Mouse (Mus musculus): ENCODE data around the gene Mcrip2.
A peak's percentile ranks its signal among the peaks of the same experiment; 100 is the strongest.

Mcrip2 gene

DNA sequence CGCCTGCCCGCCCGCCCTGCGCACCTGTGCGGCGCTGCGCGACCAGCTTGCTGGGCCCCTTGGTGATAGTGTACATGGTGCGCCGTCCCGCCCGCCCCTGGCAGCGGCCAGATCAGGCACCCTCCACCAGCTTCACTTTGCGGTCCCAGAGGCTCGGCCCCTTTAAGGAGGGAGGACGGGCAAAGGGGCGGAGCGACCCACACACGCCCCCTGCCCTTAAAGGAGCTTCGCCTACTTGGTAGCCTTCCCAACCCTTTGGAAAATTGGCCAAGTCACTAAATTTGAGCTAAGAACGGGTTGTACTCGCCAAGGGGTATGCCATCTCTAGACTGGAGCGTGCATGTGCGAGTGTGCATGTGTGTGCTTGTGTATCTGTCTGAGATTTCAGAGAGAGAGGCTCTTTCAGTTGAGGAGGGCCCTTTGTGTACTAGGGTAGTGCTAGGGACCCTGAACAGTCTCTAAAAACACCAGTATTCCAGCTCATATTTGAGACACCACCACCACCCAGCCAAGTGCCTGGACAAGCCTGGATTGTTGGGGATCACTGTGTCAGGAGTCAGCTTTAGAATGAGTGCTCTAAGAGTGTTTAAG lies at the start of gene Mcrip2:
Gene Mcrip2, minus strand, starts transcription at position 164 of the 591 bp plus-strand sequence.
- peak; percentile 84 to 89 for DNase-seq (ENCODE audit: low spot score in 2 of 2)

DNA sequence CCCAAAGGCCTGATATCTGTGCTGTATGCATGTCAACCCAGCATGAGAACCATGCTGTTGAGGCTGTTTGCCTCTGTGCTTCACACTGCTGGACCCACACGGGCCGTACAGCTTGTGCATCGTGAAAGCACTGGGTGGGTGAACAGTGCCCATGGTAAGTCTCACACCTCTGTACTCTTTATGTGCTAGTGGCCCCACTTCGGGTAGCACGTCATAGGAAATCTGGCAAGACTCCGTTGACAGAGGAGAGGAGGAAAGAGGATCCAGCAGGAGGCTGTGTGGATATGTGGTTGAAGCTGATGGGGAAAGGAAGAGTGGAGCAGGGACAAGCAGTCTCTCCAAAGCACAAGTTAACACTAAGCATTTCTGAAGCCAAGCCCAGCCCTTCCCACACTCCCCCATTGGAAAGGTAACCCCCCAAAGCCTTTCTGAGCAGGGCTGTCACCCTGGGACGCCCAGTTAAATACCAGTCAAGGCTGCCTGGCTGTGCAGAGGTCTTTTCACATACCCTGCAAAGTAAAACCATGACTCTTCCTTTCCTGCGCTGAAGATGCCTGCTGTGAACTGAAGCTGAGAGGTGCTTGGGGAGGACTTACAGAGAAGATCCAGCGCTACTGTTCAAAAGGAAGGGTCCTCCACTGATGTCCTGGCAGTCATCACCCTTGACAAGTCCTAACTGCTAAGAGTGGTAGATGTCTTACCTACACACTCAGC lies 49.6 kb upstream of the Mcrip2 start:
- no peak for DNase-seq (ENCODE audit: low spot score in 2 of 2)

DNA sequence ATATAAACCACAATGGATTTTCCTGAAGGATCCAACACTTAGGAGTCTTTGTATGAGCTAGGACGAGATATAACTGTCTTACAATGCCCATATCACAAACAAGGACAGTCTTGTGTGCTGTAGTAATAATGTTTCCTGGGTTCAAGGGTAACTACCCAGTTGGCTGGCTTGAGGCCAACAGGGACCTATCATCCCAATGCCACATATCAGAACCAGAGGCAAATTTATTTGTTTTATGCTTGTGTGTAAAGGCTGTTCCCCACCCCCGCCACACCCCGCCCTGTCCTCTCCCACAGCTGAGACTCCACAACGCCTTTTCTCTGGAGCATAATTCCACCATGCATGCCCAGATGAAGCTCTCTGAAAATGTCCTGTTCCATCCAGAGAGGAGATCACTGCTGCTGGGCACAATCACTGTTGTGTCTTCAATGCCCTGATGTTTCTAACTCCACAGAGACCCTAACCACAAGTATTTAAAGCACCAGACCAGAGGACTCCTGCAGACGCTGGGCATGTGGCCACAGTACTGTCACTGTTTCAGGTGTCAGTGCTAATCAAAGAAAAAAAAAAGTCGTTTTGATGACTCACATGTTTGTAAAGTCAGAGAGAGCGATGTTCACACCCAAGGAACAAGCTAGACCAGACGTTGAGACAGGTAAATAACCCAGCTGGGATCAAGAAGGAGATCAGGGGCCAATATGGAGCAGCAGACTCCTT lies 48.5 kb upstream of the Mcrip2 start:
- DNase-seq (ENCODE audit: low spot score in 2 of 2) = no peak

DNA sequence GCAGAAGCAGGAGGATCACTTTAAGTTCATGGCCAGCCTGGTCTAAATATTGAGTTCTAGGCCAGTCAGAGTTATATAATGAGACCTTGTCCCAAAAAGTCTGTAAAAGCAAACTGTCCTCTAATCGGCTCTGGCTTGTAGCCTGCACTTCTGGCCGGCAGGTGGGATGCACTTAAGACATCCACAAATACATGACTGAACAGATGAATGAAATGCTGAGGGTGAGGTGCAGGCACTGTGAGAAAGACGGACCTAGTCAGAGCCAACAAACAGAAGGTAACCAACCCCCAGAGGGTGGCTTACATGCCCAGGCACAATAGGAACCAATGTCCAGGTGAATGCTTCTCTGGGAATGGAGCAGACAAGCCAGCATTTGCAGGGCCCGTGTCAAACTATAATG lies 45.7 kb upstream of the Mcrip2 start:
- no peak for DNase-seq (ENCODE audit: low spot score in 2 of 2)

DNA sequence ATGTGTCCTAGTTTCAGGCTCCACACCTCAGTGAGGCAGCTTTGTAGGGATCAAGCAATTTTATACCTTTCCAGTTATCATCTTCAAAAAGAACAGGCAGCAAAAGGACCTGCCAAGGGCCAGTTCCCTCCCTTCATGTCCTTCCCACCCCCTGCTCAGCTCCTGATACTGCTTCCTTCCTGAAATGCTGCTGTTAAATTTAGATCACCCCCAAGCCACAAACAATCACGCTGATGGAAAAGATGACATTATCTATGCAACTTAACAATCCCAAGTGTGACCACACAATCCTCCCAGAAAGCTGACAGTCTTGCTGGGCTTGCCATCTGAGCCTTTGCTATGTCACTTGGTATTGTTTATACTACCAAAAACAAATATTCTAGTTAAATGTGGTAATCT lies 45.3 kb upstream of the Mcrip2 start:
- peak; percentile 58 to 67 for DNase-seq (ENCODE audit: low spot score in 2 of 2)

DNA sequence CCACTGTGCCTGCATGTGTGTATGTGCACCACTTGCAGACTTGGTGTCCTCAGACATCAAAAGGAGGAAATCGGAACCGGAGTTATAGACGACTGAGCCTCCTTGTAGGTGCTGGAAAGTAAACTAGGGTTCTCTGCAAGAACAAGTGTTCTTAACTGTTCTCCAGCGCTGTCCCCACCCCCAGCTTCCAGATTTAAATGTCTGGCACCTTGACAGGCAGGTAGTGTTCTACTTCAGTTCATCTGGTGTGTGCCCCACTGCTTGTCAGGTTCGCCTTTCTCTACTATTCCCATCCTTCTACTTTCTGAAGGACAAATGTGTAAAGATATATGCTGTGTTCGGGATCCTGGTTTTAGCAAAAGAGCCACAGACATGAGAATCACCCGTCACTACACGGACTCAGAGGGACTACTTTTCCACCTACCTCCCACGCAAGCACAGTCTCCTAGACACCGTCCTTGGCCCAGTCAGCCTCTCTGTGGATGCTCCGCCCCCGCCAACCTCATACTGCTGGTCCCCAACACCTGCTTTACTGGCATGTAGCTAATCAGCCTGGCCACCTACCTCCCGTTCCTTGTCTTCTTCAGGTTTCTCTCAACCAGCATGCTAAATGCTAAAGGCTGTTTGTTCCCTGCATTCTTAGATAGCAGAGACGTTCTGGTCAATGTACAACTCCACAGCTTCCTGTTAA lies 44.8 kb upstream of the Mcrip2 start:
- DNase-seq (ENCODE audit: low spot score in 2 of 2) = no peak

DNA sequence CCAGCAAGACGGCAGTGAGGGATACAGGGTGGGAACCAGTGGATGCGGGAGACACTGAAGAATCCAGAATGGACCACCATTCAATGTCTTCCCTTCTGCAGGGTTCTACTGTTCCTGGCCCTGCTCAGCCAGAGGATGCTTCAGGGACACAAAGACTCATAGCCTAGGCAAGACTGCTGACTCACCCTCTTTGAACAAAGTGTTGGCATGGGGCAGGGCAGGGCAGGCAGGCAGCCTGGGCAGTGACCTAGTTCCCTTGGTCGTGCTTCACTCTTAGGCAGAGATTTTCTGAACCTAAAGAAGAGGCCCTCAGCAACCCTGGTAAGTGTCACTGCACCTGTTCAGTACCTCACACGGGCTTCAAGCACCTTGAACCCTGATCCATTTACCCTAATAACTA lies 43.3 kb upstream of the Mcrip2 start:
- peak; percentile 41 to 56 for DNase-seq (ENCODE audit: low spot score in 2 of 2)

DNA sequence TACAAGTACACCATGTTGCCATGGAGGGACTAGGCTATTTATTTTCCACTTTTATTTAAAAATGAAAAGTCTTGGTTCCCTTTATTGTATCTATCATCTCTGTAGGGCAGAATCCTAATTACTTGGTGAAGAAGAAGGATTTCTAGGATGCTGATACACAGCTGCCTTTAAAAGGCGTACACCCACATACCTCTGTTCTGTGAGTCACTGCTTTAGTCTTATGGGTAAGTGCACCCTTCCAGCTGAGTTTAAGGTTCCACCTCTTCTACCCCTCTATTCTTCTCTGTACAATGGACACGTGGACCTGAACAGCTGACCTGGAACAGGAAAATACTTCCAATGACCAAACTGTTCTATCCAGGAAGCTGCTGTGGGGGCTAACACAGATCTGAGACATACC lies 39.1 kb upstream of the Mcrip2 start:
- no peak for DNase-seq (ENCODE audit: low spot score in 2 of 2)

DNA sequence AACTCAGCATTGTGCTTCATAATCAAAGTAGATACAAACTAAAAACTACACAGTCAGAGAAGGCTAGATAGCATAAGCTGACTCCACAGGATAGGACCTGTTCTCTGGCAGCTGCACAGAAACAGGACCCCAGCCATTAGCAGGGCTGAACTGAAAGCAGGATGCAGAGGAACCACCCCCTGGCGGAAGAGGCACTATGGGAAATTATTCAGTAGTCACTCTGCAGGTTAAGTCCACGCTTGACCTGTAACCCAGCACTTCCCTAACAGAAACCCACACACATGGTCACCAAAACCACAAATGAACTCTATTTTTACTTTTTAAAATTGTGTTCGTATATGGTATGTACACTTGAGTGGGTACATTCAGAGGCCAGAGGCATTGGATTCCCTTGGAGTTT lies 34.5 kb upstream of the Mcrip2 start:
- DNase-seq (ENCODE audit: low spot score in 2 of 2) = no peak

DNA sequence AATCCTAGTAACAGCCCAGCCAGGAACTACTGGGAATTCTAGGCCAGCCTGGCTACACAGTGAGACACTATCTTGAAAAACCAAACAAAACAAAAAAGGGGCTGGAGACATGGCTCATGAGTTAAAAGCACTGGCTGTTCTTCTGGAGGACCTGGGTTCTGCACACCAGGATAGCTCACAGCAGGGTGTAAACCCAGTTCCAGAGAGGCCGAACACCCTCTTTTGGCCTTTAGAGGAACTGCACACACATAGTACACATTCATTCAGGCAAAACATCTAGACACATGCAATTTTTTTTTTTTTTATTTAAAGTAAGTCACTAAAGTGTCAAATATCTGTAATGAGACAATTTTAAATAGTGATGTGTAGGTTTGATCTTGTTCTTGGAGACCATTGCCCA lies 31.6 kb upstream of the Mcrip2 start:
- DNase-seq (ENCODE audit: low spot score in 2 of 2) = no peak

DNA sequence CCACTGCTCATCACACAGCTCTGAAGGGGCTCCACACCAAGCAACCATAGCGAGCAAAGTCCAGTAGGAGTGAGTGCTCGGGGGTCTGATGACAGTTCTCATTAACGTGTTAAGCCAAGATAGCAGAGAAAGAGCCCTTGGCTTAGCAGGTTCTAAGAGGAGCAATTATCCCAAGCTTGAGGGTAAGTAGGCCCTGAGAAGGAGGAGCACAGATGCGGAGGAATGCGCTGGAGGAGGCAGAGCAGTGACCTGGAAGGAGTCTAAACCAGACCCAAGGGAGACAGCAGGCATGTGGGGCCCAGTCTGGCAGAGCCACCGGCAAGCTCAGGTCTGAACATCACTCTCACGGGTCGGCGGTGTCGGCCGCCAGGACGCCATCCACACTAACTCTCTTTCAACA lies 27.3 kb upstream of the Mcrip2 start:
- DNase-seq (ENCODE audit: low spot score in 2 of 2) = no peak

DNA sequence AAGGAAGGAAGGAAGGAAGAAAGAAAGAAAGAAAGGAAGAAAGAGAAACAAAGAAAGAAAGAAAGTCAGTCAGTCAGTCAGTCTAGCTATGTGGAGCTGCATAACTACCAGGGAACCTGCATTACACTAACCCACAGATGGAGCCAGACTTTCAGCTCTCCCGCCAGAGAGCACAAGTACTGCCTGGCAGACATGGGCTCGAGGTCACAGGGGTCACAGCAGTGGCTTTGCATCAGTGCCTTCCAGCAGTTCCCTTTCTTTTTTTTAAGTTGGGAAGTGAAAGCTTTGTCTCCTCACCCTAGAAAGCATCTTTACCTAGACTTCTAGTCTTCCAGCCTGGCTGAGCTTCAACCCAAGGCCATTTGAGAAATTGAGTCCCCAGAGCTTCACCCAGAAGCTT lies 26.9 kb upstream of the Mcrip2 start:
- DNase-seq (ENCODE audit: low spot score in 2 of 2) = no peak

DNA sequence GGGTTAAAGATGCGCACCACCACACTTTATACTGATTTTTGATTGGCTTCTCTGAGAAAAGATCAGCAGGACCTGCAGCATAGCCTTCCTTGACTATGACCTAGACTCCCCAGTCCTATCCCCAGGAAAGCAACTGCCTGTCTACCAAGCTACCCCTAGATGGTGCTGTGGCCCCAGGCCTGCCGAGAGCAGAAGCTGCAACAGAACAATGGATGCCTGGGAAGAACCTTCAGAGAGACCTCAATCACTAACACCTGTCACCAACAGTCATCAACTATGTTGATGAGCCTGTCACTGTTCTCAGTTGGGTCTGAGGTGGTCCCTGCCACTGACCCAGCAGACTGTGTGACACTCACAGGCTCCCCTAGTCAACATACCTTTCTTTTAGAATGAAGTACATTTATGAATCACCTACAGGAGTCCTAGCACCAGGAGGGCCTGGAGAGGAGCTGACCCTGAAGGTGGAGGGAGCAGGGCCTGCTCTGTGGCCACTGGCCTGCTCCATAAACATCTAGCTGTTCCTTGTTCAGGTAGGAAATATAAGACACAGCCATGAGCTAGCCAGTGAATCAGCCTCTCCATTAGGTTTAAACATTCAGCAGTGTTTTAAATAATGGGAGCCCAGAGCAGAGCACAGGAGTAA lies 25.5 kb upstream of the Mcrip2 start:
- peak; percentile 55 to 58 for DNase-seq (ENCODE audit: low spot score in 2 of 2)

DNA sequence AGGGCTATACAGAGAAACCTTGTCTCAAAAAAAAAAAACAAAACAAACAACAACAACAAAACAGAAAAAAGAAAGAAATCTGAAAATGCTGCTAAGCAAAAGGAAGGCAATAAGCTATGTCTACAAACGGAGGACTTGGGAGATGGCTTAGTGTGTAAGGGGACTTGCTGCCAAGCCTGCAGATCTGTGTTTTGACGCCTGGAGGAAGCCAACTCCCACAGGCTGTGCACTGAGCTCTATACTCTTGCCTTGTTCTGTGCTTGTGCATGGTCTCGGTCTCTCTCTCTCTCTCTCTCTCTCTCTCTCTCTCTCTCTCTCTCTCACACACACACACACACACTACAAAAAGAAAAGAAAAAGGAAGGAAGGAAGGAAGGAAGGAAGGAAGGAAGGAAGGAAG lies 20.3 kb upstream of the Mcrip2 start:
- no peak for DNase-seq (ENCODE audit: low spot score in 2 of 2)

DNA sequence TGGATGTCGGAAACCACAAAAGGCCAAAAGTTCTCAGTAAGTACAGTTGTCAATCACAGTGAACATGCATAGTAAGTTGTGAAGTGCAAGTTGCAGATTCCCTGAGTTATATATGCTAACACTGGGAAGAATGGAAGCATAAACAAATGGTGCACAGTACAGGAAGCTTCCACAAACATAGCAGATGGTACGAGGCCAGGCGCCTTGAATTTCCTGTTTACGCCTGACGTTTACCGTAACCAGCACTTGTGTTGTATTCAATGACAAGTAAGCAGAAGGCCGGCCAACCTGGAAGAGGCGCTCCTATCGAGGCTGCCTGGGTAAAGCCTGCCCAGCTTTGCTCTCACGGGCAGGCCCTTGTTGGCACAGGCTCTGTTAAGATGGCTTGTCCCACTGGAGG lies 18.9 kb upstream of the Mcrip2 start:
- DNase-seq (ENCODE audit: low spot score in 2 of 2) = no peak

DNA sequence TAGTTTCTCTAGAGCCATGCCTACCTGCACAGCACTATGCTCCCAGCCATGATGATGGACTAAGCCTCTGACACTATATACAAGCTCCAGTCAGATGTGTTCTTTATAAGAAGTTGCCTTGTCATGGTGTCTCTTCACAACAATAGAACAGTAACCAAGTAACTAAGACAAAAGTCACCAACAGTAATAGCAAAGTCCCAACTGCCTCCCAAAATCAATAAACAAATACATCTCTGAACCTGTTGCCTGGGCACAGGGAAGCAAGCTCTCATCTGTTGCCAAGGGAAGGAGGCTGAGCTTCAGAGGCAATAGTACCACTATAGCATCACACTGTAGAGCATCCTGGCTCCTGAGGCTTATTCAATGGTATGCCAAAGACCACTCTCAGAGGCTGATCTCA lies 18.2 kb upstream of the Mcrip2 start:
- no peak for DNase-seq (ENCODE audit: low spot score in 2 of 2)

DNA sequence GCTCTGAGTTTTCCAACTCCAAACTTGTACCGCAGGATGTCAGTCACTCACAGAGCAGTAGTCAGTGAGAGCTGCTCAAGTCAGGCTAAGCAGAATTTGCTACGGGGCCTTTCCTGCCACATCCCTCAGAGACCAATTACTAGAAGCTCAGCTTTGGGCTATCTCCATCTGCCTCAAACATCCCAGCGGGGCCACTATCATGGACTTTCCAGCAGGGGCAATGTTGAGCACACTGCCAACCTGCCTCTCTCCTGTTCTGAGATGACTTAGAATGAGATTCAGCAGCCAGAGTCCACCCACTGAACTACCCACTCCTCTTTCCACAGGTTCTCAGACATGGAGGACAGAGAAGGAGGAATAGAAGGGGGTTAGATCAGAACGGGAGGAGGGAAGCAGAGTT lies 17.1 kb upstream of the Mcrip2 start:
- no peak for DNase-seq (ENCODE audit: low spot score in 2 of 2)

DNA sequence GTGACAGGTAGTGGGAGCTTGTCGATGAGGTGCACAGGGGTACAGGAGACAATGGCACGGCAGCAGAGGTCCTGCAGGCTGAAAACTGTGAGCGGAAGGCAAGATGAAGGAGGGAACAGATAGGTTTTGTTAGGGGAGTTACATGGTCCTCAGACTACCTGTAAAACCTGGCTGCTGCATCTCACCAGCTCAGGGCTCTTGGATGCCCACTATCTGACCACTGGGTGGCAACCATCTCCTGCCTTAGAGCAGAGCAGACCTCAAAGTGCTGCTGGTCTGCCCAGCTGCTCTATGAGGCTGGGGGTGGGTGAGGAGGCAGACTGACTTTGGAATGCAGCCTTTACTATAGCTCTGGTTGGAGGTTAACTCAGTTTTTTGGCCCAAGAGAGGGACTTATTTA lies 15.3 kb upstream of the Mcrip2 start:
- DNase-seq (ENCODE audit: low spot score in 2 of 2) = no peak

DNA sequence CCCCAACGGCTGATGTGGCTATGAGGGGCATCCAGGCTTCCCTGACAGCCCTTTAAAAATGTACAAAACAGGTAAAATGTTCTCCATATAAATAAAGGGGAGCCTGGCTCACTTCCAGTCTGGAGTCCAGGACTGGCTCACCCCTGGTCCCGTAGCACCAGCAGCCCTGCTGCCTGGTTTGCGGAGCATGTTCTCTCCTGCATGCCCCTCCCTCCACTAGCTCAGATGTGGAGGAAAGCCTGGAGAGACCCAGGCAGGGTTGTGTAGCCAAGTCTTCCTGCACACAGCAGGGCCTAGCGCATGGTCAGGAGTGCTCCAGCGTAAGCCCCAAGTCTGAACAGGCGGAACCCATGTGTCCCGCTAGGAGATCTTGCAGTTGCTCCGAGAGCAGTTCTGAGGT lies 14.7 kb upstream of the Mcrip2 start:
- no peak for DNase-seq (ENCODE audit: low spot score in 2 of 2)

DNA sequence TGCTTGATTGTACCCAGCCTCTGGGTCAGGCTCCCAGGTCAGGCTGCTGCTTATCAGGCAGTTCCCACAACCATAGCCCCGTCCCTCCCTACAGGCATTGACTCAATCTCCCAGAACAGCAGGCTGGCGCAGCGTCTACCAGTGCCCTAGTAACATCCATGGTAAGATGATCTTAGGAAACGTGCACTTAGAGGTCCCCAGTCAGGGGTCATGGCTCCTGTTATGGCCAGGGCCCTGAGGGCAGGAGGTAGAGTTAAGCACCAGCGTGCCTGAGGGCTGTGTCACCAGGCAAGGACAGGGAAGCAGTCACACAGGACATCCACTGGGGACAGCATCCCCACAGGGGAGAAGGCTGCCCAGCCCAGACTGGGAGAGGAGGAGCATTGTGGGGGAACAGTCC lies 13.7 kb upstream of the Mcrip2 start:
- no peak for DNase-seq (ENCODE audit: low spot score in 2 of 2)

DNA sequence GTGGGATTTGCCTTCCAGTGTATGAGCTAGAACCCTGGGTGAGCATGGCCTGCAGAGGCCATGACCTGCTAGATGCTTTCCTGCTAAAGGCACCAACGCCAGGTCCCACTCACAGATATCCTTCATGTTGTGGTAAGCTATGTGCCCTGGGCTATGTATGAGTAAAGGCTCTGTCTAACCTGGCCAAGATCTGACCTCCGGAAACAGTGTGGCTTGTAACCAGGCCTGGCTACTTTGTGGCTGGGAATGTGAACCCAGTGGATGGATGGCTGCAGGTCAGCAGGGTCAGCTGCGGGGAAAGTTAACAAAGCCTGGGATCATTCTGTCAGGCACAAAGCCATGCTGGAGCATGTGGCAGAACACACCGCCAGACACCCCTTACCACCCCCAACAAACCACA lies 13.1 kb upstream of the Mcrip2 start:
- no peak for DNase-seq (ENCODE audit: low spot score in 2 of 2)

Measured in heart, adult 9 months (tissue).